Mouse (Mus musculus) G1E (cell line): ENCODE data around the gene Cdh5. TPM values are rescaled to one million over a fixed set of nuclear protein-coding genes. Genes with fewer than 3 reads are reported as not detected.

Experiments used
- ATAC-seq: 2 replicates; pipeline ENCODE4 v1.8.0; 2016; ENCODE audit warnings: mild to moderate bottlenecking; ENCODE audit not compliant: insufficient number of reproducible peaks, poor library complexity, low FRiP score, severe bottlenecking; ENCODE audit errors: extremely low read depth
- DNase-seq: peaks from one replicate; pipeline ENCODE4 v3.0.0; 2012; ENCODE audit warnings: low spot score
- H3K27me3 ChIP-seq: 2 replicates; pipeline ENCODE4 v1.6.1; 2012; ENCODE audit warnings: mild to moderate bottlenecking, low read length, inconsistent platforms; ENCODE audit not compliant: insufficient read depth
- H3K36me3 ChIP-seq: replicated peaks from 2 replicates; pipeline ENCODE3; 2012; ENCODE audit warnings: mild to moderate bottlenecking, inconsistent platforms
- H3K4me1 ChIP-seq: 2 replicates; pipeline ENCODE4 v1.6.1; 2012; ENCODE audit warnings: low read depth, low read length, inconsistent platforms, mixed read lengths; ENCODE audit not compliant: insufficient read depth
- H3K4me3 ChIP-seq: 2 replicates; pipeline ENCODE4 v1.5.1; 2012; ENCODE audit warnings: low read depth, mild to moderate bottlenecking, inconsistent platforms, low read length, moderate library complexity, mixed read lengths
- H3K9me3 ChIP-seq: replicated peaks from 2 replicates; pipeline ENCODE4 v1.6.1; 2012; ENCODE audit warnings: inconsistent platforms
- CTCF ChIP-seq: IDR thresholded peaks from 2 replicates; pipeline ENCODE4 v1.5.1; 2012; ENCODE audit warnings: low read depth, low read length, inconsistent platforms, mixed read lengths
- GATA1 ChIP-seq: IDR thresholded peaks from 2 replicates; pipeline ENCODE4 v1.6.1; 2012; ENCODE audit warnings: borderline replicate concordance, low read length, inconsistent platforms, mixed read lengths
- GATA2 ChIP-seq: IDR thresholded peaks from 2 replicates; pipeline ENCODE4 v1.6.1; 2012; ENCODE audit warnings: low read depth, low read length, inconsistent platforms, borderline replicate concordance
- POLR2AphosphoS5 ChIP-seq: IDR thresholded peaks from 2 replicates; pipeline ENCODE4 v1.6.1; 2012; ENCODE audit warnings: low read depth, low read length, inconsistent platforms; ENCODE audit not compliant: insufficient replicate concordance
- TAL1 ChIP-seq: conservative IDR thresholded peaks from 2 replicates; pipeline ENCODE4 v1.6.1; 2012; ENCODE audit warnings: low read depth, low read length, inconsistent platforms, mixed read lengths
- polyA plus RNA-seq: library from polyadenylated mRNA; stranded (reverse); fragments of >175 nt; gene quantifications from 2 replicates; pipeline ENCODE4 v1.2.3, GENCODE M21; 2012
- total RNA-seq, 2 experiments: library from RNA; stranded (forward) in 1 of 2; stranded (reverse) in 1 of 2; fragments of 200-1000 nt in 1 of 2; fragments of >200 nt in 1 of 2; fragmentation: Nextera tagmentation in 1 of 2; gene quantifications; 2 replicates each; pipeline ENCODE4 v1.2.3; 2014 to 2017

Gene Cdh5
- total and polyA plus RNA-seq, 3 experiments = 0.05 TPM; not detected in 2

GRCm38 (mm10) chr8:104144434-104145216 is 43.2 kb downstream of the Cdh5 start:
- DNase-seq = no peak

GRCm38 (mm10) chr8:104145981-104146689 is 44.7 kb downstream of the Cdh5 start:
- H3K9me3 ChIP-seq = peaks cover 29% of the 10 kb centered on the region
- H3K27me3 ChIP-seq = no peaks in the 10 kb centered on the region
- no peaks in the 10 kb centered on the region for H3K4me1 ChIP-seq
- peak; percentile 9 for DNase-seq
- no peak for ATAC-seq
- TF ChIP-seq POLR2AphosphoS5 (no peak), GATA2 (no peak), CTCF (no peak), GATA1 (no peak), TAL1 (no peak)
- no peak overlapping the region for H3K4me3 ChIP-seq
- no peaks in the 10 kb centered on the region for H3K36me3 ChIP-seq

More at GRCm38 (mm10) chr8:104144434-104145216, 43.2 kb downstream of the Cdh5 start:
- Histone ChIP-seq H3K9me3 (peaks cover 33% of the 10 kb centered on the region), H3K4me1 (no peaks in the 10 kb centered on the region), H3K4me3 (no peak overlapping the region), H3K27me3 (no peaks in the 10 kb centered on the region), H3K36me3 (no peaks in the 10 kb centered on the region)
- ATAC-seq = no peak
- TF ChIP-seq TAL1 = no peak
- no peak for TF ChIP-seq GATA1
- no peak for TF ChIP-seq GATA2
- TF ChIP-seq CTCF = no peak
- TF ChIP-seq POLR2AphosphoS5 = no peak

DNA sequence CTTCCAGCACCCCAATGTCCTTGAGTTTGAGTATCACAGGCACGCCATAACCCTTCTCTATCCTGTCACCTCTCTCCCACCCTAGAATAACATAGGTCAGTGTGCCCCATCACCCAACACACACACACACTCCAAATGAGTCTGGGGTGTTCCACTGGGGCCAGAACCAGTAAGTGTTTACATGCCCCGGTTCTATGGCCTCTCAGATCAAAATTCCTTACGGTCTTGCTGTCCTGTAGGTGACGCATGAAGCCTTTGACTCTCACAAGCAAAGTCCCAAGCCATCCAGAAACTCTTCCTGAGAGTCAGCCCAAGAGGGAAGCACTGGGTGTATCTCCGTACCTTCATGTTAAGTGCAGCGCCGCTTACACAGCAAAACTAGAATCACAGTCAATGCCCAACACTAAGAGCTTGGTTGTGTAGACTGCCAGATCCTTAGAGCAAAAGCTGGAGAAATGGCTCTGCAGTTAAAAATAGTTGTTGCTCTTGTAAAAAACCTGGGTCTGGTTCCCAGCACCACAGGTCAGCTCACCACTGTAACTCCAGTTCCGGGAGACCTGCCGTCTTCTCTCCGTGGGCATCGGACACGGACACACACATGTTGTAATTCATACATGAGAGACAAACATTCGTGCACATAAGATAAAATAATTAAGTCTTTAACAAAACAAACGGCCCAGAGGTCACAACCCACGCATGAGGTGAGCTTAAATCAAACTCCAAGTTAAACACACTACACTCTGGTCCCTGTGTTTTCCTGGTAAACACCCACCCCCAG is 45.5 kb downstream of the Cdh5 start:
- ATAC-seq (no peak), DNase-seq (no peak)
- peaks cover 26% of the 10 kb centered on the region for H3K9me3 ChIP-seq
- no peaks in the 10 kb centered on the region for H3K4me1 ChIP-seq
- H3K4me3 ChIP-seq = no peak overlapping the region
- no peaks in the 10 kb centered on the region for H3K36me3 ChIP-seq
- TF ChIP-seq POLR2AphosphoS5 (no peak), GATA1 (no peak), CTCF (no peak), GATA2 (no peak), TAL1 (no peak)
- no peaks in the 10 kb centered on the region for H3K27me3 ChIP-seq

- no peak for ATAC-seq
- Histone ChIP-seq H3K4me3 (peak overlapping the region; percentile 27; the same call in 1 of the 2 replicates), H3K27me3 (no peaks in the 10 kb centered on the region), H3K36me3 (no peaks in the 10 kb centered on the region), H3K4me1 (no peaks in the 10 kb centered on the region), H3K9me3 (peaks cover 16% of the 10 kb centered on the region)
- no peak for DNase-seq
- TF ChIP-seq GATA2 = no peak
- peak; percentile 82; the same call in 1 of the 2 replicates for TF ChIP-seq POLR2AphosphoS5
Observed at GRCm38 (mm10) chr8:104147947-104148346, 46.5 kb downstream of the Cdh5 start.

- Histone ChIP-seq H3K27me3 (no peaks in the 10 kb centered on the region), H3K4me3 (no peak overlapping the region), H3K9me3 (peaks cover 8% of the 10 kb centered on the region; the same call in 1 of the 2 replicates), H3K36me3 (no peaks in the 10 kb centered on the region), H3K4me1 (no peaks in the 10 kb centered on the region)
- ATAC-seq (no peak), DNase-seq (no peak)
- no peak for TF ChIP-seq POLR2AphosphoS5
Observed at GRCm38 (mm10) chr8:104160731-104161130, 59.3 kb downstream of the Cdh5 start.

DNA sequence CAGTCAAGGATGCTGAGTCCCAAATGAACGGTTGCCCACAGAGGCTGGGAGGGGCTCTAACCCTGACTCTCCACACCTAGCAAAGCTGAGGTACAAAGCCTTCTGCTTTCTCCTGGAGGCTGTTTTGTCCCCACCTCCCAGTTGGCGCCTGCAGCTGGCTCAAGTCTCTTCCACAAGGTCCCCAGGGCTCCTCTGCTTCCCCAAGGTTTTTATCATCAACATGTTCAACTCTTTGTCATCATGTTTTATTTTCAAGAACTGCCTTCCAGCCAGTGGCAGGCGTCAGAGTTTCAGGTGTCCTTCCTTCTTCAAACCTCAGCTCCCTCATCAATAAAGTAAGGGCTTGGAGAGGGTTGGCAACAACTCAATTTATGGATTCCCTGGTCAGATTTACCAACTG is 68.0 kb downstream of the Cdh5 start:
- Histone ChIP-seq H3K27me3 (no peaks in the 10 kb centered on the region), H3K4me1 (no peaks in the 10 kb centered on the region), H3K4me3 (no peak overlapping the region), H3K9me3 (peaks cover 43% of the 10 kb centered on the region), H3K36me3 (no peaks in the 10 kb centered on the region)
- no peak for TF ChIP-seq GATA2
- no peak for TF ChIP-seq TAL1
- TF ChIP-seq CTCF = no peak
- TF ChIP-seq GATA1 = no peak
- TF ChIP-seq POLR2AphosphoS5 = no peak
- ATAC-seq (no peak), DNase-seq (no peak)
